Mouse (Mus musculus) myocyte (in vitro differentiated cells): ENCODE measurements around the gene Nr2c2.

Experiments used
- CEBPB ChIP-seq: IDR thresholded peaks from 2 replicates; pipeline ENCODE4 v1.6.1; 2011; ENCODE audit warnings: mild to moderate bottlenecking, moderate library complexity; ENCODE audit not compliant: poor library complexity, insufficient read depth, severe bottlenecking
- E2F4 ChIP-seq: IDR thresholded peaks from one replicate; pipeline ENCODE4 v1.6.1; 2011; ENCODE audit warnings: mild to moderate bottlenecking, control low read depth, moderate library complexity; ENCODE audit not compliant: insufficient read depth
- MAX ChIP-seq: IDR thresholded peaks from one replicate; pipeline ENCODE4 v1.6.1; 2011; ENCODE audit warnings: low read depth, mild to moderate bottlenecking, control low read depth
- MYOD1 ChIP-seq, 3 experiments: IDR thresholded peaks; one replicate each; pipeline ENCODE4 v1.6.1; 2011; ENCODE audit warnings: control low read depth in 2 of 3, low read depth in 2 of 3, mild to moderate bottlenecking in 2 of 3, moderate library complexity in 1 of 3; ENCODE audit not compliant: insufficient read length in 2 of 3, control insufficient read depth in 1 of 3
- MYOG ChIP-seq, 3 experiments: IDR thresholded peaks; one replicate each; pipeline ENCODE4 v1.6.1; 2011; ENCODE audit warnings: control low read depth in 2 of 3, low read depth in 2 of 3, mild to moderate bottlenecking in 2 of 3; ENCODE audit not compliant: insufficient read length in 2 of 3, control insufficient read depth in 1 of 3, insufficient read depth in 1 of 3
- POLR2A ChIP-seq: IDR thresholded peaks from one replicate; pipeline ENCODE4 v1.6.1; 2011; ENCODE audit warnings: low read depth, mild to moderate bottlenecking, control low read depth, moderate library complexity; ENCODE audit not compliant: insufficient read length
- POLR2AphosphoS2 ChIP-seq: IDR thresholded peaks from one replicate; pipeline ENCODE4 v1.6.1; 2011; ENCODE audit warnings: low read depth, control low read depth; ENCODE audit not compliant: insufficient read length
- SRF ChIP-seq: IDR thresholded peaks from one replicate; pipeline ENCODE4 v1.6.1; 2011; ENCODE audit warnings: low read depth; ENCODE audit not compliant: control insufficient read depth, insufficient read length
- TCF12 ChIP-seq: IDR thresholded peaks from one replicate; pipeline ENCODE4 v1.6.1; 2011; ENCODE audit warnings: mild to moderate bottlenecking, control low read depth; ENCODE audit not compliant: poor library complexity, insufficient read depth, severe bottlenecking
- TCF3 ChIP-seq: IDR thresholded peaks from one replicate; pipeline ENCODE4 v1.6.1; 2011; ENCODE audit warnings: low read depth, control low read depth; ENCODE audit not compliant: insufficient read length
- USF1 ChIP-seq: IDR thresholded peaks from one replicate; pipeline ENCODE4 v1.6.1; 2011; ENCODE audit warnings: low read depth, mild to moderate bottlenecking, control low read depth, moderate library complexity

DNA sequence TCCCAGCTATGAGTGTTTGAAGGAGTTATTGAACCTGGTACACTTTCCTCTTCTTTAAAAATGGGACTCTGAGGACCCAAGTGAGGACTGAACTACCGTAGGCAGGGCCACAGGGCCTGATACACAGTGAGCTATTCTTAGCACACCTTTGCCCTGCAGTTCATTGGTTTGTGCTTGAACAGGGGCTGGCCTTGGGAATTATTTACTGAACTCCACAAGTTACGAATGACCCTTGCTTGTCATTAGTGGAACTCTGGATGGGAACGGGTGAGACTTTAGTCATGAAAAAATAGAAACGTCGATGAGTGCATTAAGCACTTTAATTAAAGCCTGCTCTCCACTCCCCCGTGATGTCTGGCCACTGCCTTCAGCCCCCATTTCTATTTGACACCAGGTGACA is 130.4 kb downstream of the Nr2c2 start:
- TF ChIP-seq POLR2A (no peak), CEBPB (no peak), E2F4 (no peak), MAX (no peak), TCF3 (no peak), POLR2AphosphoS2 (no peak), USF1 (no peak), MYOG (IDR thresholded peaks at IDR 0.05; ENCODE audit: control insufficient read depth in 1 of 3, insufficient read depth in 1 of 3, insufficient read length in 2 of 3, low read depth in 2 of 3) (no peak), MYOD1 (IDR thresholded peaks at IDR 0.05; ENCODE audit: control insufficient read depth in 1 of 3, insufficient read length in 2 of 3, low read depth in 2 of 3) (no peak), TCF12 (no peak), SRF (no peak)
